Mouse (Mus musculus) retina, postnatal 1 day (tissue): ENCODE measurements around the gene 4931406C07Rik.

Experiments
- DNase-seq: peaks from one replicate; pipeline ENCODE4 v3.0.0-alpha.2; 2012

Gene 4931406C07Rik

DNA sequence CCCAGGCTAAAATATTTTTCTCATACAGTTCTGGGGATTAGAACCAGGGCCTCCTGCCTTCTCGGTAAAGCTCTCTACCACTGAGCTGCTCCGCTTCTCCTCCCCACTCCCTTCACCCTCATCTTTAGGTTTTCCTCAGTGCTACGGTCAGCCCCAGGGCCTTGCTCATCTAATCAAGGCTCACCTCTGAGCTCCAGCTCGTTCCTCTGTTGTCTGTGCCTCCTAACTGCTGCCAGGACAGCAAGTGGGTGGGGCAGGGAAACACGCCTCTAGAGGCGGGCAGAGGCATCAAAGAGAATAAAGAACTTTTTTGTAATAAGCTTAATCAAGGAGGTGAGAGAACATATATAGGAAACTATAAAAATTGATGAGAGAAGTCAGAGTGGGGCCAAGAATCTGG, 18.4 kb downstream of the 4931406C07Rik start:
- DNase-seq: no peak

DNA sequence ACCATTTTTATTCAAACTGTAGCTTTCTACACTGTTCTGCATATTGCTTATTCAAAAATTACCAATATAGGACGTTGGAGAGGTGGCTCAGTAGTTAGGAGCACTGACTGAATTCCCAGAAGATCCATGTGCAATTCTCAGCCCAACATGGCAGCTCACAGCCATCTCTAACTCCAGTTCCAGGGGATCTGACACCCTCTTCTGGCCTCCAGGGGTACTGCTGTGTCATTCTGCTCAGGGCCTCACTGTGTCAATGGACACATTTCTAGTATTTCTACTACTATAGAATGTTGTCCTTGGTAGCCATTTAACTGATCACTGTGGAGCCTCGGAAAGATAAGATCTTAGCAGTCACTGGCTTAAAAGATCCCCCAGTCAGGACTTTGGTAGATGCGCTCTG, 20.8 kb downstream of the 4931406C07Rik start:
- DNase-seq: no peak

DNA sequence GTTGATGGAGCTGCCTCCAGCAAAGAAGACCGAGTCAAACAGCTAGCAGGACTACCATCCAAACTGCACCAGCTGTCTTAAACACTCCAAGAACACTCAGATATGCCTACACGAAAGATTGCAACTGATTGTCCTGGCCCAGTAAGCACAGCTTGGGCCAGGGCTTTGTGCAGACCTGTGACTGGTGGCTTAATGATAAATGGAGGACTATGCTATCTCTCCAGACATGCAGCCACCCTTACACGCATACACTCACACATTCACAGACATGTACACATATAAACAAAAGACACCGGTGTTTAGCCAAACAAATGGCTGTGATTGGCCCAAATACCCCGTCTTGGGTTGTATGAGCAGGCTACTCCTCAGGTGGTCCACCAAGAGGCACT, 25.8 kb downstream of the 4931406C07Rik start:
- DNase-seq: no peak

DNA sequence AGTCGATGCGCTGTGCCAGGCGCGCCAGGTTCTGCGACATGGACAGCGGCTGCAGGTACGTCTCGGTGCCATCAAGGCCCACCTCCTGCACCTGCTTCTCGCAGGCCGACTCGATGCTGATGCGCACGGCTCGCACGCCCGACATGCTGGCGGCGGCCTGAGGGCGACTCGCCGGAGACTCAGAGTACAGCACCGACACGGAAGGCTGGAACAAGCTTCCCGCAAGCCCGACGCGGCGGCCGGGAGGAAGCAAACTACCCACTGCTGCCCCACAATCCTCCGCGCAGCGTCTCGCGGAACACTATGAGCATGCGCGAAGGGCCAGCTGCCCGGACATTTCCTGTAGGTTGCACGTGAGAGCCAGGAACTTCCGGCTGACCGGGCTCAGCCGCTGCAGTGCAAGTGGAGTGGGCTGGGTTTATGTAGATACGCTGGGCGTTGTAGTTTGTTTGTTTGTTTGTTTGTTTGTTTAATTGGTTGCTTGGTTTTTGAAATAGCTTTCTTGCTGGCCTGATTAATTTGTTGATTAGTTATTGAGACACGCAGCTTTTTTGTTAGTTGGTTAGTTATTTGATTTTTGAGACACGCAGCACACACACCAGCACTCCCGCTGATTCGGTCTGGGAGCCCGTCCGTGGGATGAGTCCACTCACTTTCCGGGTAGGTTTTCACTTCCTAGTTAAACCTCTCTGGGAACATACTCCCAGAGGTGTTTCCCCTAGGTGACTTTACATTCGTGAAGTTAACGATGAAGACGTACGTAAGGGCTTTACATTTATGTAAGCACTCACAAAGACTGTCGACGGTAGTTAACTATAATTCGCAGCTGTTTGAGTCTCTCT, 26.4 kb downstream of the 4931406C07Rik start, which contains the start of gene Med17:
Med17 (minus strand) TSS at position 283 of the 842 bp plus-strand sequence.
- peak; percentile 98 for DNase-seq

DNA sequence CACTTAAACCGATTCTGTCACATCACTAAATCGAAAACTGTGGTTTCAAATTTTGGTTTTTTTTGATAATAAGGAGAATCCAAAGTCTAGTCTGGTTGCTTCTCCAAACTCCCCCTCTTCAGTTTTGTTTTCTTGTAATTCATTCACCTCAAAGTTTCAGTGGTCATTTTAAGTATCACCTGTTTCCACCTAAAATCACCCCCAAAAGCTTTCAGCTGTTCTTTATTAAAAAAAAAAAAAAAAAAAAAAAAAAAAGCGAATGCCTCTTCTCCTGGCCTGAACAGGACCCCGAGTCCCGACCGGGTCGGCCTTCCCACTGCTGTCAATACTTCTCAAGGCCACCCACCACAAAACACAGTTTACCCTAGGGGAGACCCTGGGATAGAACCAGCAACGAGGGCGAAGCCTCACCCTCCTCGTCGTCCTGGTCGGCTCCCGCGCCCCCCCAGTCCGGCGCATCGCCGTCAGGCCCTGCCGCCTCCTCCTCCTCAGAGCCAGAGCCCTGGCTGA, 27.1 kb downstream of the 4931406C07Rik start:
- DNase-seq: no peak

DNA sequence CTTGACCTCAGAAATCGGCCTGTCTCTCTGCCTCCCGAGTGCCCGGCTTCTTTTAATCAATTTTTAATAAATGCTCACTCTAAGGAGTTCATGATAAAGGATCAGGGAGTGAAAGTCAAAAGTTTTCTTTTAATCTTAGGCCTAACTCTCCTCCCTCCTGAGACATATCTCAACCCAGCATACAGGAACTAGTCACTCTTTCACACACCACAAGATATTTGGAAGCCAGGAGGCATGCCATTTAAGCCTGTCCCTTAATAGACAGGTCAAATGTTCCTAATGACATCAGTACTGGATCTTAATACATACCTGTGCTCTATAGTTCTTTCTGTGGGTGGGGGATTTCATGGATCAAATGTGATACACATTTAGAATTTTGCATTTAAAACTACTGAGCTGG, 27.9 kb downstream of the 4931406C07Rik start:
- no peak for DNase-seq

DNA sequence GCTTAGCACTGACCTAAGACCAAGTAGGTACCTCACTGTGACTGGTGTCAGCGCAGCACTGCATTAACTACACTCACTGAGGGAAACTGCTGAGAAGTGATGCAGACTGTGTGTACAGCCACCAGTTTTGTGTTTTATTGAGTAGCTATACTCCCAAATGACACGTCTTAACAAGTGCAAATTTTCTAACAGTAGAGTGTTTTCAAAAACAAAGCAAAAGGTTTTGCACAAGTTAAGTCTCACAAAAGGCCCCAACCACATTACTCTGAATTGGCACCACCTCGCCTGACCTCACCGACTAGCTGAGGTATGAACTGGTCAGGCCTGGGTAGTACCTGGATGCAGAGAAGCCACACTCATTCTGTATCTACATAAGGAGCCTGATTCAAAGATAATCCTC, 29.4 kb downstream of the 4931406C07Rik start:
- no peak for DNase-seq

DNA sequence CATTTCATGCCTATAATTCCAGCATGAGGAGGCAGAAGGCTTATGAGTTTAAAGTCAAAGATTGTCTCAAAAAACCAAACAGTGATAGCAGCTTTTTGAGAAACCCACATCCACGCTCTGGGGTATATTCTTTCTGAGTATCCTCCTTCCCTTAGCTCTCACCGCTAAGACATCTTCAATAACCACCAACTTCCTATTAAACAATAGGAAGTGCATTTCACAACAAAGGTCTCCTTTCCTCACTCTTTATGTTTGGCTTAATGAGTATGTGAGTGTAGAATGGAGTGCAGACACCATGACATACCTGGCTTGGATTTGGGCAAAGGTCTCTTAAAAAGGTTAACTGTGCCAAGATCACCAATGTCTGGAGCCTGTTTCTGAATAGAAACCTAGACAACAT, 32.3 kb downstream of the 4931406C07Rik start:
- DNase-seq: no peak

DNA sequence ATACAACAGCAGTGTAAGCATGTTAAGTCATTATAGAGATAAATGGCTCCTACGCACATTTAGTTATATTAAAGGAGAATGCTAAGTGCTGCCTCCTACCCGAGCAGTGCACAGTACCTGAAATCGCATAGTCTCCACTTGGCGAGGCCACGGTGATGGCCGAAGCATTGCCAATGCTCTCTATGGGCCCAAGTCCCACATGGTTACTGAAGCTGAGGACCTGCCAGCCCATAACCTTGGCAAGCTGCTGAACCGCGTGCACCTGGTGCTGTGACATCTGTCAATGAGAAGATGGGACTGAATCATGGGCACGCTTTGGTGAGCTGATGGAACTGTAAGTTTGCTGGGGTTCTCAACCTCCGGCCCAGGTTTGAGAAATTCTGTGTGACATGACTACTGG, 42.8 kb downstream of the 4931406C07Rik start:
- no peak for DNase-seq

DNA sequence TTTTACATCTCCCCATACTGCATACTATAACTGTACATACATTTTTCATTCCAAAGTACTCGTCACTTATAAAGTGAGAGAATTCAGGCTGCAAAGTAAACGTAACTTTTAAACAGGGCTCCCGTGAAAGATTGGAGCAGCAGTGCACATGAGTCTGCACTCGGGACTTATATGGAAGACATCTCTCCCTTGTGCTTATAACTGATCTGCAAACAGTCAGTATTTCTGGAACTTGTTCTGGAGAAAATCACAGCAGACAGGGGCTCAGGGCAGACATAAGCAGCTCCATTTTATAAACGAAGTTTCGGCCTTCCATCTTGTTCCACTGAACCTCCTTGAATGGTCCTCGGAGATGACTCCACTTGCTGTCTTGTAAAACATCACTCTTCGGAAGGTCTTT, 44.3 kb downstream of the 4931406C07Rik start:
- DNase-seq: no peak

DNA sequence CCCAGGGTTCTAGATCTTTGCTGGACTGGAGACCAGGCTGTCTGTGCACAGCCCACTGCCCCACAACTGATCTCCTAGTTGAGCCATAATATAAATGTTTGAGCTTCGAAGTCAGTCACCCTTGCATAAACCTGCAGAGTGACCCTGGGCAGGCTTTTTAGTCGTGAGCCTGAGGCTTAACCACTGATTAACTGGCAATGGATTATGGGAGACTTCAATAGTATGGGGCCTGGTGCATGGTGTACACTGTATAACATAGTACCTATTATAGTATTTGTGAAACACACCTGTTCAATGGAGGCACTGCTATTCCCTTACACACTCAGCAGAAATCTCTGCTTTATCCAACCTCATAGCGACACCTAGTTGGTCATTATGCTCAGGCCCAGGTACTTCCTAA, 50.0 kb downstream of the 4931406C07Rik start:
- no peak for DNase-seq

DNA sequence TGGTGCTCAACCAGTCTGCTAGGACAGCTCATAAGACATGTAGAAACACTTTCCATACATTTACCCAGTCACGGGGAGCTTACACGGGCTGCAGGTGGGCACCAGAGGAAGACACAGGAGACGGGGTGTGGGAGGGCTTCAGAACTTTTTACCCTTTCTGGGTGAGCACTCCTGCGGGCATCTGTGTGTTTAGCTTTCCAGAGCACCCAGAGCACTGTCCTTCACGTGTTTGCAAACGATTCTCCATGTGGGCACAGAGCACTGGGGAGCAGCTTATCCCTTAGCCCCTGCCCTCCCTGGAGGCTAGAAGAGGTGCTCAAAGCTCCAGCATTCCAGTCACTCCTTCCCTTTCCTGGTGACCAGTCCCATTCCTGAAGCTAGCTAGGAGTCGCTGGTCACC, 51.7 kb downstream of the 4931406C07Rik start:
- DNase-seq: no peak

DNA sequence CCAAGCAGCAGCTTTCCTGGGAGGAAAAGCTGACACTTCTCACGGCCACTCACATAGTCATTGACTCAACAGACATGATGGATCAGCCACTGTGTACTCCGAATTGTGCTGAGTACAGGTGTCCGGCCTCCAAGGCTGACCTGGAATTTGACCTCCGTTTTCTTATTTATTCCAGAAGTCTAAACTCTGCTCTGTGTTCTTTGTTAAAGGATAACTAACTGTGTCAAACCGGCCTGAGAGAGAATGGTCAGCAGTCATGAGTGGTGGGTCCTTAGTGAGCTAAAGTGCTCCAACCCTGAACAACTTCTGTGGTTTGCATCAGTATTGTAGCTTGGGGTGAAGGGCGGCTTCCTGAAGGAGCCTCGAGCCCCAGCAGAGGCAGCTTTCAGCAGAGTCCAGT, 54.1 kb downstream of the 4931406C07Rik start:
- DNase-seq: no peak

DNA sequence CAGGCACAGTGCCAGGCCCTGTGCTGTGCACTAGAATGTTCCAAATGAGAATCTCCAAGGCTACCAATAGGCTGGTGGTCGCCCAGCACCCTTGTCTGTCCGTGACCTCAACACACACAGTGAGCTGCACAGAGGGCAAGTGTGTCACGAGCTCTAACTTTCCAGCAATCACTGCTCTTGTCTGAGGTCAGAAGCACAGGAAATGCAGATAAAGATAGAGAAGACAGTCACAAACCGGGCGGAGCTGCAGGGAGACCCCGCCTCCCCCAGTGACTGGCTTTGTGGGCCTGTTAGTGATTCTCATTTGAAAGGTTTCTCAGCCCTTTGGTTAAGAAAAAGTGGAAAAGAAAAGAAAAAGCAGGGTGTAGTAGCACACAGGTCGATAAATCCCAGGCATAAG, 55.9 kb downstream of the 4931406C07Rik start:
- no peak for DNase-seq

DNA sequence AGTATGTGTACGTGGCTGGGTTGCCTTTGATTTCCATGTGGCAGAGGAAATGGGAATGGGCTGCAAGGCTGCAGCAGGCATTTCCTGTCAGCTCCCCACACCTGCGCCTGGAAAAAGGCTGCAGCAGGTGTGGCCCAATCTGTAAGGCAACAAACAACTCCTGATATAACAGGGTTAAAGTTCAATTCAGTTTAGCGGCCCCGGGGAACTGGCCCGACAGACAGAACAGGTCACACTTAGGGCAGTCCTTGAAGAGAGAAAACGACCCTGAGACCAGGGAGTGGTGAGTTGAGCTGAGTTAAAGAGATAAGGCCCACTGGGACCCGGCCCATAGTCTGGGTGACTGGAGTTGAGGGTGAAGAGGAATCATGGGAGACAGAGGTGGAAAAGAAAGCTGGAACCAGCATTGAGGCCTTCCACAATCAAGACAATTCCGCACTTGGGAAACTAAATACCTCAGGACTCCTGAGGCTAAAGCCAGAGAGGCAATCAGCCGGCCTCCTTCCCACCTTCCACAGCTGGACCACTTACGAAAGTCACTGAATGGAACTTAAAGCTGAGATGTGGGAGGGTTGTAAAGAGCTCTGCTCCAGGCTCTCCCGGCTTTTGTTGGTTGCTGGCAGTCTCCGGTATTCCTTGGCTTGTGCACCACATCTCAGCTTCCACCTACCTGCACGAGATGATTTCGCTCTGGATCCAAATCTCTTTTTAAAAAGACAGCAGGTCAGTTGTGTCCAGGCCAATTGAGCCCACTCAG, 60.8 kb downstream of the 4931406C07Rik start:
- DNase-seq: no peak

DNA sequence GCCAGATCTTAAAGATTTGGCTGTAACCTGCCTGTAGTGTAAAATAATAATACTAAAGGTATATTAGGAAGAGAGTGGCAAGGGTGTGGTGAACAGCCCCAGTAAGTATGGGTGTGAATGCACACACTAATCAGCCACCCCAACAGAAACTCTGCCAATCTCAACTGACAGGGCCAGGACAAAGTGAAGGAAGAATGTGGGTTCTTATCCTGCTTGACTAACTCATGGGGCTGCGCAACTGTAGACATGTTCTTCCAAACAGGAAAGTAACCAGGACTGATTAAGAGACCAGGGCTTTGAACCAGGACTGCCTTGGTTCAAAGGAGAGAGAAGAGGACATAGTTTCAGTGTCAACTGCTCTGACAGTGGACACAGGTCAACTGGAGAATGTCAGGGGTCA, 64.1 kb downstream of the 4931406C07Rik start:
- DNase-seq: no peak

DNA sequence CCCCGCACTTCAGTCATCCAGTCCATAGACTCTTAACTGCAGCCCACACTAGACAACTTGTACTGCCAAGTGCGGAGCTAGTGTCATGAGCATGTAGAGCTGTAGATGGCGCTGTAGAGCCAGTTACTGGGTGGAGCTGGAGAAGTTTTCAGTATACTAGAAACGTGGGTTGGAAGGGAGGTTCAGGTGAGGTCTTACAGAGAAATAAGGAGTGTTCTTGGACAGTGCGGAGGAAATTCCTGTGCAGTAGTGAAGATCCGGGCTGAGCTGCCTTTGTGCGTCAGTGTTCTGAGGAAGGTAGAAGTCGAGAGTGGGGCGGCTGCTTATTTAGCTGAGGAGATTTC, 64.7 kb downstream of the 4931406C07Rik start:
- DNase-seq: peak; percentile 61

DNA sequence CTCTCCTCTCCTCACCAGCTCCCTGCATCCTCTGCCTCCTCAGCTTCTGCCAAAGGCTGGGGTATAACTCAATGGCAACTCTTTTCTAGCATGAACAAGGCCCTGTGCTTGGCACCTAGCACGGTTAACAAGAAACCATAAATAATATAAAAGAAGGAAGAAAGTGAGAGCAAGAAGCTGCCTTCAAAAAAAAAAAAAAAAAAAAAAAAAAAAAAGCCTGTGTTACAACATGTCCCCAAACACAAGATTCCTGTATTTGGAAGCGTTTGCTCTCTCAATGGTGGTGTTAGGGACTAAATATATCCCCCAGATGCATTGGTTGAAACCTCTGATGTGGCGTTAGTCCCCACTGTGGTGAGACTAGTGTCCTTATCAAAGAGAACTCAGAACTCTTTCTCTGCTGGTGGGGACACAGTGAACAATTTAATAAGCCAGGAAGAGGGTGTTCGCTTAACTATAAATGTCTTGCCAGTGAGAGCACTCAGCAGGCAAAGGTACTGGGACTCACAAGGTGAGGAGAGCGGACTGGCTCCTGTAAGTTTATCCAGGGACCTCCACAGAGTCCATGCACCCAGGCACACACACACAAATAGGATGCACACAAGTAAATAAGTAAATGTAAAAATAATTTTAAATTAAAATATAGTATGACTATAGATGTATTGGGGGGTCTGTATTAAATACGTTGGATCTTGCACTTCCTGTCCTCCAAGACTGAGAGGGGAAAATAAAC, 65.2 kb downstream of the 4931406C07Rik start:
- no peak for DNase-seq

DNA sequence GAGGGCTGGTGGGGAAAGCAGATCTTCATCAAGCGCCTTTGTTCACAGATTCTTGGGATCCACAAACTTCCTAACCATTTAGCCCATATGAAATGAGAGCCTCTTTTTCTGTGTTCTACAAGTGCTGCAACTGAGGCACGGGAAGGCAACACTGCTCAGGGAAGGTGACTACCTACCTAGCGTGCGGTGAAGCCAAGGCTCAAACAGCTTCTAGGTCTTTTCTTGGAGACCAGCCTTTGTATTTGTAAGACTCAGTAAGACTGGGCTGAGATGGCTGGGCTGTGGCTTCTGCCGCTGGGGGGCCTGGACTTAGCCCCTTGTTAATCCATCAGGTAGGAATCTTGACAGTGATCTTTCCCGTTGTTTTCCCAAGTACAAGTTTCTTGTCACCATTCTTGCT, 66.2 kb downstream of the 4931406C07Rik start:
- no peak for DNase-seq

DNA sequence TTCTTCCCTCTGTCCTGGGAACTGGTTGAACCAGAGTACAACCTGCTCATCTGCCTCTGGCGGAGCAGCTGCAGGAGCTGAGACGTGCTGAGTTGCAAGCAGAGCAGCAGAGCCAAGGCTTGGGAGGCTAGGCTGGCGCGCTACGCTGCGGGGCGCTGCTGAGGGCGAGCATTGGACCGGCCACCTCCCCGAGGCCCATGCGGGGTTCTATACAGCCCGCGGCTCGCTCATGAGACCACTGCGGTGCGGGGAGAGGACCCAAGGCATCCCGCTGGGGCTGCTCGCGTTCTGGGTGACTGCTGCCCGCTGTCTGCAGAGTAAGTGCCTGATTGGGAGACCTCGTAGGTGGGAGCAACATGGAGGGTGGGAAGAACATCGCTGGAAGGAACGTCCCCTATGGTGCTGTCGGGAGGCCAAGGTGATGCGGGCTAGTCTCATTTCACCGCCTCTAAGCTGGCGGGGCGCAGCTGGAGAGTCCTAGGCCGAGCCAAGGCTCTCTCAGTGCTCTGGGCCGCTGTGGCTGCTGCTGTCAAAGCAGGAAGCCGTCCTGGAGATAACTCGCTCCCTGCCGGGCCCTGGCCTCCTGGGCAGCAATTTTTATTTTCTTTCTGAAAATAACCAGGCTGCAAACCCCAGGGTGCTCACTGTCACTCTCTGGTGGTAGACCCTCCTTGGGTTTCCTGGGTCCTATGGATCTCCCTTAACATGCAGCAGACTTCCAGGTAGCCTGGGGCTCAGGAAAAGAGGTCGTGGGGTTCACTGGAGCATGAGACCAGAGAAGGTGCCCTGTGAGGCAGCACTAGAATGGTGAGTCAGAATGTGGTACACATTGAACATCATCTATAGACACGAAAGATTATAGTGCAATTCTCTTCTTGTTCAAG, 67.0 kb downstream of the 4931406C07Rik start, which contains the start of gene Vstm5:
Vstm5 (plus strand) TSS at position 4 of the 884 bp plus-strand sequence.
- peak; percentile 66 for DNase-seq

DNA sequence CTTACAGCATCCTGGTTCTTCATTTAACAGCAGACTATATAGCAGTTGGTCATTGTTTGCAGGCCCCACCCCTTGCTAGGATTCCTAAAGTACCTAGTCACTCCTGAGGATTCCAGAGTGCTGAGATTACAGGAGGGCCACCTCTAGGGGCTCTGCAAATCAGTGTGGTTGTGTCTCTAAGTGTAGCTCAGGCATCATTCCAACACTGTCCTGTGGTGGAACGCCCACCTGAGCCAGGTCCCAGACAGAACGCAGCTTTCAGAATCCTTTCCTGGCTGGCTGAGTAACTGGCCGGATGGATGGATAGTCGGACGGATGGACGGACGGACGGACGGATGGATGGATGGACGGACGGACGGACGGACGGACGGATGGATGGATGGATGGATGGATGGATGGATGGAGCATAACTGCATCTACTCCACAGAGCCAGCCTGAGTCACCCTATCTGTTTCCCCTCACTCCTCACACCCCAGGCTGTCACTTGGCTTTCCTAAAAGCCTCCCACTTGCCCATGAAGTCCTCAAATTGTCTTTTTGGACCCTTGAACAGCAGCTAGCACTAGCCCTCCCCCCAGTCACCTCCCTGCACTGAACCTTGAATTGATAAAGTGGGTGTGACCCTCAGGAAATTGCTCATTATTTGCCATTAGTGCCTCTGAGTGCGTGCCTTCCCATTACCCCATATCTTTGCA, 67.8 kb downstream of the 4931406C07Rik start:
- DNase-seq: no peak
